Mouse (Mus musculus) midbrain, postnatal 0 days (tissue): ENCODE data around the gene Nt5c1b. TPM values are rescaled to one million over a fixed set of nuclear protein-coding genes. Genes with fewer than 3 reads are reported as not detected.

Experiments
- ATAC-seq: fragments of 200-750 bp; cut with Nextera tagmentation; 2 replicates; pipeline ENCODE4 v1.8.0; 2017; ENCODE audit warnings: moderate number of reproducible peaks, mild to moderate bottlenecking, moderate TSS enrichment, moderate library complexity; ENCODE audit not compliant: low FRiP score
- DNase-seq: peaks from one replicate; pipeline ENCODE4 v3.0.0-alpha.2; 2015; ENCODE audit warnings: low spot score
- H3K27ac ChIP-seq: fragments of 300-500 bp; sonication (generic); 2 replicates; pipeline ENCODE4 v1.5.1; 2014; ENCODE audit warnings: low read depth, mild to moderate bottlenecking, low read length, mixed read lengths
- H3K27me3 ChIP-seq: fragments of 300-500 bp; sonication (generic); 2 replicates; pipeline ENCODE4 v1.6.1; 2014; ENCODE audit warnings: low read length, control low read depth, mixed read lengths; ENCODE audit not compliant: insufficient read depth
- H3K36me3 ChIP-seq: fragments of 300-500 bp; sonication (generic); 2 replicates; pipeline ENCODE4 v1.6.1; 2014; ENCODE audit warnings: low read length, control low read depth, mixed read lengths; ENCODE audit not compliant: insufficient read depth
- H3K4me1 ChIP-seq: fragments of 300-500 bp; sonication (generic); 2 replicates; pipeline ENCODE4 v1.6.1; 2014; ENCODE audit warnings: mild to moderate bottlenecking, control low read depth, antibody characterized with exemption, low read length, mixed read lengths; ENCODE audit not compliant: insufficient read depth
- H3K4me2 ChIP-seq: fragments of 300-500 bp; sonication (generic); 2 replicates; pipeline ENCODE4 v1.6.1; 2014; ENCODE audit warnings: low read depth, mild to moderate bottlenecking, low read length, mixed read lengths; ENCODE audit not compliant: poor library complexity, severe bottlenecking
- H3K4me3 ChIP-seq: fragments of 300-500 bp; sonication (generic); 2 replicates; pipeline ENCODE4 v1.5.1; 2014; ENCODE audit warnings: low read depth, mild to moderate bottlenecking, low read length, moderate library complexity
- H3K9ac ChIP-seq: fragments of 300-500 bp; sonication (generic); replicated peaks from 2 replicates; pipeline ENCODE4 v1.6.1; 2014; ENCODE audit warnings: mild to moderate bottlenecking, low read length, moderate library complexity, mixed read lengths; ENCODE audit not compliant: poor library complexity, severe bottlenecking
- H3K9me3 ChIP-seq: fragments of 300-500 bp; sonication (generic); 2 replicates; pipeline ENCODE4 v1.6.1; 2016; ENCODE audit warnings: low read length, control low read depth
- CTCF ChIP-seq: IDR thresholded peaks from 2 replicates; pipeline ENCODE4 v1.5.1; 2016; ENCODE audit warnings: antibody characterized with exemption, mild to moderate bottlenecking
- WGBS: fragments of 180-500 bp; shearing (Covaris S2); extraction: QIAGEN DNeasy Blood & Tissue Kit; methylation state at CpG from one replicate; pipeline ENCODE4 v1.1.7; 2014; 5-methylcytosine and 5-hydroxymethylcytosine counted together
- polyA plus RNA-seq: library from polyadenylated mRNA; unstranded; fragments of >200 nt; fragmentation: Nextera tagmentation; extraction: Ambion mirVana; gene quantifications from 2 replicates; pipeline ENCODE4 v1.2.1, GENCODE M21; 2015
- total RNA-seq: library from RNA; depleted of rRNA; stranded (reverse); fragments of >200 nt; gene quantifications from 2 replicates; pipeline ENCODE4 v1.2.3, GENCODE M21; 2014; rRNA removed

Gene Nt5c1b
- not detected in 2 replicates for total RNA-seq
- polyA plus RNA-seq, result 0.16 TPM in 1 of 2 replicates, not detected in the other

- no peaks in the 10 kb centered on the region for H3K36me3 ChIP-seq
- 77% methylated on average over 3 of the region's 3 CpGs for WGBS
- no peaks in the 10 kb centered on the region for H3K27me3 ChIP-seq
- no peak within 1 kb of the TSS for H3K27ac ChIP-seq
- H3K9me3 ChIP-seq, result no peaks in the 10 kb centered on the region
- TF ChIP-seq CTCF, result no peak
- no peak for ATAC-seq
- no peak within 1 kb of the TSS for H3K4me3 ChIP-seq
- H3K9ac ChIP-seq, result no peak within 1 kb of the TSS
- no peak within 1 kb of the TSS for H3K4me2 ChIP-seq
- DNase-seq, result no peak
- H3K4me1 ChIP-seq, result no peaks in the 10 kb centered on the region
Measured at GRCm38 (mm10) chr12:10369673-10370072, at the start of gene Nt5c1b. TSS of gene Nt5c1b (plus strand) at chr12:10369973.

- Histone ChIP-seq H3K4me2 (no peak overlapping the region), H3K9ac (no peak overlapping the region), H3K36me3 (no peaks in the 10 kb centered on the region), H3K4me3 (no peak overlapping the region), H3K4me1 (no peaks in the 10 kb centered on the region), H3K27me3 (no peaks in the 10 kb centered on the region), H3K9me3 (no peaks in the 10 kb centered on the region), H3K27ac (no peak overlapping the region)
- ATAC-seq (no peak), DNase-seq (no peak)
- 91% methylated on average over 10 of the region's 10 CpGs for WGBS
- no peak for TF ChIP-seq CTCF
Measured at GRCm38 (mm10) chr12:10327651-10328050, 42.1 kb upstream of the Nt5c1b start.

GRCm38 (mm10) chr12:10329460-10329859 is 40.3 kb upstream of the Nt5c1b start:
- WGBS, result 96% methylated on average over 2 of the region's 2 CpGs
- no peaks in the 10 kb centered on the region for H3K9me3 ChIP-seq
- DNase-seq (no peak), ATAC-seq (no peak)
- no peaks in the 10 kb centered on the region for H3K4me1 ChIP-seq
- H3K4me3 ChIP-seq, result no peak overlapping the region
- no peak overlapping the region for H3K9ac ChIP-seq
- H3K36me3 ChIP-seq, result no peaks in the 10 kb centered on the region
- H3K4me2 ChIP-seq, result no peak overlapping the region
- no peaks in the 10 kb centered on the region for H3K27me3 ChIP-seq
- no peak for TF ChIP-seq CTCF
- H3K27ac ChIP-seq, result no peak overlapping the region

- ATAC-seq, result no peak
- TF ChIP-seq CTCF, result no peak
- H3K9me3 ChIP-seq, result no peaks in the 10 kb centered on the region
- 95% methylated on average over 5 of the region's 5 CpGs for WGBS
- H3K4me3 ChIP-seq, result no peak overlapping the region
- H3K4me1 ChIP-seq, result no peaks in the 10 kb centered on the region
- H3K9ac ChIP-seq, result no peak overlapping the region
- H3K36me3 ChIP-seq, result no peaks in the 10 kb centered on the region
- DNase-seq, result no peak
- no peak overlapping the region for H3K4me2 ChIP-seq
- no peak overlapping the region for H3K27ac ChIP-seq
- no peaks in the 10 kb centered on the region for H3K27me3 ChIP-seq
Measured at GRCm38 (mm10) chr12:10340604-10341003, 29.2 kb upstream of the Nt5c1b start.

GRCm38 (mm10) chr12:10350706-10351105 is 19.1 kb upstream of the Nt5c1b start:
- Histone ChIP-seq H3K27ac (no peak overlapping the region), H3K4me2 (no peak overlapping the region), H3K9me3 (no peaks in the 10 kb centered on the region), H3K4me3 (no peak overlapping the region), H3K4me1 (no peaks in the 10 kb centered on the region), H3K36me3 (no peaks in the 10 kb centered on the region), H3K27me3 (no peaks in the 10 kb centered on the region), H3K9ac (no peak overlapping the region)
- DNase-seq (no peak), ATAC-seq (no peak)
- WGBS, result 47% methylated on average over 3 of the region's 3 CpGs
- TF ChIP-seq CTCF, result no peak

GRCm38 (mm10) chr12:10357756-10358155 is 12.0 kb upstream of the Nt5c1b start:
- no peak for ATAC-seq

More at GRCm38 (mm10) chr12:10357756-10358155, 12.0 kb upstream of the Nt5c1b start:
- no peak overlapping the region for H3K4me3 ChIP-seq
- no peaks in the 10 kb centered on the region for H3K9me3 ChIP-seq
- H3K4me1 ChIP-seq, result no peaks in the 10 kb centered on the region
- TF ChIP-seq CTCF, result no peak
- WGBS, result 66% methylated on average over 6 of the region's 6 CpGs
- H3K4me2 ChIP-seq, result no peak overlapping the region
- no peak overlapping the region for H3K9ac ChIP-seq
- H3K36me3 ChIP-seq, result no peaks in the 10 kb centered on the region
- no peak overlapping the region for H3K27ac ChIP-seq
- no peak for DNase-seq
- no peaks in the 10 kb centered on the region for H3K27me3 ChIP-seq
